Mouse (Mus musculus) thymus, adult 2 months (tissue): Measurements from ENCODE around the gene Csnka2ip. TPM values are rescaled to one million over a fixed set of nuclear protein-coding genes. Genes with fewer than 3 reads are reported as not detected.

ENCODE experiments used
- DNase-seq: peaks from one replicate; pipeline ENCODE4 v3.0.0; 2021
- H3K27ac ChIP-seq: fragments of 200-500 bp; 2 replicates; pipeline ENCODE4 v1.5.1; 2012; ENCODE audit warnings: low read length, control low read depth; ENCODE audit not compliant: control insufficient read depth, insufficient read depth
- H3K27me3 ChIP-seq: fragments of 200-500 bp; 2 replicates; pipeline ENCODE4 v1.6.1; 2012; ENCODE audit warnings: mild to moderate bottlenecking, low read length, moderate library complexity, mixed read lengths; ENCODE audit not compliant: control insufficient read depth, insufficient read depth
- H3K36me3 ChIP-seq: fragments of 200-500 bp; 2 replicates; pipeline ENCODE4 v1.6.1; 2012; ENCODE audit warnings: mild to moderate bottlenecking, low read length, moderate library complexity; ENCODE audit not compliant: control insufficient read depth, insufficient read depth
- H3K4me1 ChIP-seq: fragments of 200-500 bp; replicated peaks from 2 replicates; pipeline ENCODE4 v1.6.1; 2012; ENCODE audit warnings: low read length; ENCODE audit not compliant: control insufficient read depth, insufficient read depth
- H3K4me3 ChIP-seq: fragments of 200-500 bp; 2 replicates; pipeline ENCODE4 v1.5.1; 2012; ENCODE audit warnings: mild to moderate bottlenecking, low read length, control low read depth, moderate library complexity; ENCODE audit not compliant: control insufficient read depth, insufficient read depth
- CTCF ChIP-seq: fragments of 200-500 bp; IDR thresholded peaks from 2 replicates; pipeline ENCODE4 v1.5.1; 2012; ENCODE audit warnings: mild to moderate bottlenecking, control low read depth, low read length, moderate library complexity, borderline replicate concordance; ENCODE audit not compliant: control insufficient read depth, poor library complexity, insufficient read depth; ENCODE audit errors: extremely low read depth
- POLR2A ChIP-seq: fragments of 200-500 bp; IDR thresholded peaks from 2 replicates; pipeline ENCODE4 v1.6.1; 2012; ENCODE audit warnings: mild to moderate bottlenecking, low read length, control low read depth, moderate library complexity; ENCODE audit not compliant: control insufficient read depth, poor library complexity, insufficient read depth; ENCODE audit errors: extremely low read depth
- WGBS: fragments of 180-500 bp; shearing (Covaris S2); methylation state at CpG from one replicate; pipeline ENCODE4 v1.1.7; 2018; 5-methylcytosine and 5-hydroxymethylcytosine counted together
- polyA plus RNA-seq: library from polyadenylated mRNA; depleted of rRNA; stranded (reverse); fragments of >200 nt; gene quantifications from 2 replicates; pipeline ENCODE4 v1.2.3, GENCODE M21; 2012; rRNA removed

The Csnka2ip gene
- polyA plus RNA-seq, 1 experiment: not detected

GRCm38 (mm10) chr16:64526883-64527282 lies 75.3 kb downstream of the Csnka2ip start:
- Histone ChIP-seq H3K4me1 (no peaks in the 10 kb centered on the region), H3K36me3 (no peaks in the 10 kb centered on the region), H3K27ac (no peak overlapping the region), H3K4me3 (no peak overlapping the region), H3K27me3 (no peaks in the 10 kb centered on the region)
- no peak for DNase-seq
- 99% methylated on average over 2 of the region's 2 CpGs for WGBS
- TF ChIP-seq CTCF: no peak
- no peak for TF ChIP-seq POLR2A

GRCm38 (mm10) chr16:64524051-64524645 lies 78.1 kb downstream of the Csnka2ip start:
- WGBS: 79% methylated on average over 5 of the region's 5 CpGs
- DNase-seq: no peak
- Histone ChIP-seq H3K36me3 (no peaks in the 10 kb centered on the region), H3K4me1 (no peaks in the 10 kb centered on the region), H3K27me3 (no peaks in the 10 kb centered on the region), H3K4me3 (no peak overlapping the region), H3K27ac (no peak overlapping the region)
- TF ChIP-seq CTCF: no peak
- TF ChIP-seq POLR2A: no peak

- Histone ChIP-seq H3K4me1 (no peaks in the 10 kb centered on the region), H3K27ac (no peak overlapping the region), H3K36me3 (no peaks in the 10 kb centered on the region), H3K4me3 (no peak overlapping the region), H3K27me3 (no peaks in the 10 kb centered on the region)
- WGBS: 84% methylated on average over 2 of the region's 2 CpGs
- no peak for DNase-seq
- no peak for TF ChIP-seq CTCF
- no peak for TF ChIP-seq POLR2A
Measured at GRCm38 (mm10) chr16:64513423-64513822, 88.8 kb downstream of the Csnka2ip start.

Other genes with a start within 250 kb of the Csnka2ip start
- gene 4930453N24Rik, start 168.8 kb upstream of the Csnka2ip start, polyA plus RNA-seq: 5.5 TPM in 2 replicates
- 1.9 and 2.0 TPM in 2 replicates for gene Zfp654, start 249.2 kb upstream of the Csnka2ip start, polyA plus RNA-seq
- 14.9 and 16.2 TPM in 2 replicates for gene Cggbp1, start 249.6 kb upstream of the Csnka2ip start, polyA plus RNA-seq